Mouse (Mus musculus): ENCODE measurements around the gene Myo18a. TPM values are rescaled to one million over a fixed set of nuclear protein-coding genes. Genes with fewer than 3 reads are reported as not detected.
A peak's percentile ranks its signal among the peaks of the same experiment; 100 is the strongest.

Gene Myo18a
- total and polyA plus RNA-seq, 2 experiments from 2014 or later = 35.0 to 82.0 TPM

DNA sequence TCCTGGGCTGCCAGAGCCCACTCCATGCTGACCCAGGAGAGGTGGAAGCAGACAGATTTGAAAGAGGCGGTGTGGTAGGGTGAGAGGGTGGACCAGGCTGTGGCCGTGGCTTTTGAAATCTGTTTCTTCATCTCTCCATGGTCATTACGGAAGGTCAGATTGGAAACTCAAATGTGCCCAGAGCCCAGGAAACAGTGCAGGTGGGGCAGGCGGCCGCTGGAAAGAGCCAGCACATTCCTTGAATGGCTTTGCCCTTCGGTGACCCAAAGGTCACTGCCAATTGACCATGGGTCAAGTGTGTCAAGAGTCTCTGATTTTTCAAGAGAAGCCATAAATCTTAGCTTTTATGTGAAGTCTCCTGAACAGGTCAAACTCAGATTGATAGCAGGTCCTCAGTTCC is 150.5 kb downstream of the Myo18a start:
- no peak overlapping the region for H3K9ac ChIP-seq (replicated peaks; ENCODE audit: low read length, poor library complexity, severe bottlenecking)
- ATAC-seq (ENCODE audit: low FRiP score) (no peak), DNase-seq (ENCODE audit: low spot score) (no peak)
- no peaks in the 10 kb centered on the region for H3K36me3 ChIP-seq (ENCODE audit: insufficient read depth, low read length)
- peaks cover 18% of the 10 kb centered on the region for H3K4me1 ChIP-seq (ENCODE audit: insufficient read depth, low read length)
- no peak overlapping the region for H3K4me2 ChIP-seq (ENCODE audit: low read depth, low read length, poor library complexity, severe bottlenecking)
- no peaks in the 10 kb centered on the region for H3K9me3 ChIP-seq (ENCODE audit: low read length)
- no peak for TF ChIP-seq CTCF (IDR thresholded peaks at IDR 0.05)
- H3K4me3 ChIP-seq (ENCODE audit: low read depth, low read length) = no peak overlapping the region
- H3K27me3 ChIP-seq (ENCODE audit: insufficient read depth, low read length) = no peaks in the 10 kb centered on the region
- H3K27ac ChIP-seq (ENCODE audit: low read depth, low read length) = no peak overlapping the region
- WGBS = 65% methylated on average over 6 of the region's 6 CpGs

- ATAC-seq (ENCODE audit: low FRiP score) (no peak), DNase-seq (ENCODE audit: low spot score) (no peak)
- WGBS = 7% methylated on average over 29 of the region's 32 CpGs
These were observed 151.7 kb downstream of the Myo18a start for GRCm38 (mm10) chr11:77914598-77915260.

More at GRCm38 (mm10) chr11:77914598-77915260, 151.7 kb downstream of the Myo18a start:
- Histone ChIP-seq H3K27ac (ENCODE audit: low read depth, low read length) (0 out of 2 replicates have a peak overlapping the region, but pooled peaks have one; percentile 12), H3K4me3 (ENCODE audit: low read depth, low read length) (peak overlapping the region; percentile 18; the same call in 1 of the 2 replicates), H3K4me1 (ENCODE audit: insufficient read depth, low read length) (peaks cover 14% of the 10 kb centered on the region), H3K27me3 (ENCODE audit: insufficient read depth, low read length) (no peaks in the 10 kb centered on the region), H3K9ac (replicated peaks; ENCODE audit: low read length, poor library complexity, severe bottlenecking) (0 out of 2 replicates have a peak overlapping the region, but pooled peaks have one; percentile 5), H3K36me3 (ENCODE audit: insufficient read depth, low read length) (no peaks in the 10 kb centered on the region), H3K4me2 (ENCODE audit: low read depth, low read length, poor library complexity, severe bottlenecking) (peak overlapping the region; percentile 43), H3K9me3 (ENCODE audit: low read length) (no peaks in the 10 kb centered on the region)
- TF ChIP-seq CTCF (IDR thresholded peaks at IDR 0.05) = no peak

Other genes with a start within 250 kb of the Myo18a start
- gene Abhd15, start 248.1 kb upstream of the Myo18a start, total RNA-seq (2014; rRNA removed) = 3.6 and 4.2 TPM in 2 replicates
- 1.6 and 1.8 TPM in 2 replicates for gene Abhd15, start 248.1 kb upstream of the Myo18a start, polyA plus RNA-seq (2015; fragmentation: Nextera tagmentation; extraction: Ambion mirVana)
- 7.5 and 7.8 TPM in 2 replicates for gene Trp53i13, start 247.3 kb upstream of the Myo18a start, total RNA-seq (2014; rRNA removed)
- 11.4 and 11.5 TPM in 2 replicates for gene Trp53i13, start 247.3 kb upstream of the Myo18a start, polyA plus RNA-seq (2015; fragmentation: Nextera tagmentation; extraction: Ambion mirVana)
- gene Gm10392, start 244.0 kb upstream of the Myo18a start, total RNA-seq (2014; rRNA removed) = not detected in 2 replicates
- gene Gm10392, start 244.0 kb upstream of the Myo18a start, polyA plus RNA-seq (2015; fragmentation: Nextera tagmentation; extraction: Ambion mirVana) = not detected in 2 replicates
- 69.7 and 85.1 TPM in 2 replicates for gene Taok1, start 155.4 kb upstream of the Myo18a start, total RNA-seq (2014; rRNA removed)
- 28.0 and 32.6 TPM in 2 replicates for gene Taok1, start 155.4 kb upstream of the Myo18a start, polyA plus RNA-seq (2015; fragmentation: Nextera tagmentation; extraction: Ambion mirVana)
- 42.9 and 46.3 TPM in 2 replicates for gene Nufip2, start 77.1 kb upstream of the Myo18a start, total RNA-seq (2014; rRNA removed)
- gene Nufip2, start 77.1 kb upstream of the Myo18a start, polyA plus RNA-seq (2015; fragmentation: Nextera tagmentation; extraction: Ambion mirVana) = 3.0 and 5.3 TPM in 2 replicates
- not detected in 2 replicates for gene Cryba1, start 38.0 kb upstream of the Myo18a start, total RNA-seq (2014; rRNA removed)
- 0.21 TPM in 1 of 2 replicates, not detected in the other for gene Cryba1, start 38.0 kb upstream of the Myo18a start, polyA plus RNA-seq (2015; fragmentation: Nextera tagmentation; extraction: Ambion mirVana)
- gene Gm10277, start 24.5 kb downstream of the Myo18a start, total RNA-seq (2014; rRNA removed) = not detected in 2 replicates
- 0.44 and 1.0 TPM in 2 replicates for gene Gm10277, start 24.5 kb downstream of the Myo18a start, polyA plus RNA-seq (2015; fragmentation: Nextera tagmentation; extraction: Ambion mirVana)
- 3.4 and 3.6 TPM in 2 replicates for gene Pipox, start 130.8 kb downstream of the Myo18a start, total RNA-seq (2014; rRNA removed)
- gene Pipox, start 130.8 kb downstream of the Myo18a start, polyA plus RNA-seq (2015; fragmentation: Nextera tagmentation; extraction: Ambion mirVana) = 3.8 and 5.1 TPM in 2 replicates
- 160 and 173 TPM in 2 replicates for gene Sez6, start 167.6 kb downstream of the Myo18a start, total RNA-seq (2014; rRNA removed)
- gene Sez6, start 167.6 kb downstream of the Myo18a start, polyA plus RNA-seq (2015; fragmentation: Nextera tagmentation; extraction: Ambion mirVana) = 121 and 125 TPM in 2 replicates
- gene Phf12, start 219.5 kb downstream of the Myo18a start, total RNA-seq (2014; rRNA removed) = 31.6 and 53.9 TPM in 2 replicates
- 9.3 and 9.9 TPM in 2 replicates for gene Phf12, start 219.5 kb downstream of the Myo18a start, polyA plus RNA-seq (2015; fragmentation: Nextera tagmentation; extraction: Ambion mirVana)